Mouse (Mus musculus) adipose tissue, adult 10 weeks (tissue): ENCODE data around the gene Vmn1r56. TPM values are rescaled to one million over a fixed set of nuclear protein-coding genes. Genes with fewer than 3 reads are reported as not detected.

Experiments
- polyA plus RNA-seq: library from polyadenylated mRNA; stranded (reverse); fragments of 350-450 nt; fragmentation: Illumina TruSeq; extraction: RNeasy Lipid Tissue Mini Kit (QIAGEN cat#74804); gene quantifications from one replicate; pipeline ENCODE4 v1.2.3, GENCODE M21; 2014; ENCODE audit warnings: low read depth, low replicate concordance

Gene Vmn1r56
- not detected for polyA plus RNA-seq

DNA sequence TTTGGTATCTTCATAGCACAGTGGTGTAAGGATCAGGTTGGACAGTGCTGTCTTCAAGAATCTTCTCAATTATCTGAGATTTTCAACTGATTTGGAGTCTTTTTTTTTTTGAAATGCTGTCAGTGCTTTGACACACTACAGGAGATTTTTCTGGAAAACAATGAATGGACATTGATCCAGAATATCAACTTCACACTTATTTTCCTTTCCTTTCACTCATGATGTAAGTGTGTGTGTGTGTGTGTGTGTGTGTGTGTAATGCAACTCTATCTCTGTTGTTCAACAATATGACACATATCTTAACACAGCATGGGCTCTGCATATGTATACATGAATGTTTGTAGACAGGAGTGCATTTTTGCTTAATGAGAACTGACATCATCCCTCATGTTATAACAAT lies at the start of gene Vmn1r56:
Gene Vmn1r56 (minus strand): TSS at position 101 of the 400 bp plus-strand sequence.

DNA sequence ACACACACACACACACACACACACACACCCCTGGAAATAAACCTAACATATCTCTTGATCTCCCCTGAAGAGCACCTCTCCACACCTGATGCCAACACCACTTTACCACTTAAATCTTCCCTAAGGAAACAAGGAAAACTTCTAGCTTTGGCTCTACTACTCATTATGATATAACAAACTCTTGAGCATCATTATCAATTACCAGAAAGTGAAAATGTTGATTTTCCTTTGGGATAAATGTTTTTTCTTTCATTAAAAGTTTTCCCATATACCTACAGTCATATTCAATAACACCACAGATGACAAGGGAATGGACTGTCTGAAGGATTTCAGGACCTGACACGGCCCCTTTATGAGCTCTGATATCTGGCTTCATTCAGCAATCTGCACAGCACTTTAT lies 21.6 kb upstream of the Vmn1r56 start, which contains the start of gene Vmn1r57:
Gene Vmn1r57 (plus strand): TSS at position 301 of the 400 bp plus-strand sequence.

DNA sequence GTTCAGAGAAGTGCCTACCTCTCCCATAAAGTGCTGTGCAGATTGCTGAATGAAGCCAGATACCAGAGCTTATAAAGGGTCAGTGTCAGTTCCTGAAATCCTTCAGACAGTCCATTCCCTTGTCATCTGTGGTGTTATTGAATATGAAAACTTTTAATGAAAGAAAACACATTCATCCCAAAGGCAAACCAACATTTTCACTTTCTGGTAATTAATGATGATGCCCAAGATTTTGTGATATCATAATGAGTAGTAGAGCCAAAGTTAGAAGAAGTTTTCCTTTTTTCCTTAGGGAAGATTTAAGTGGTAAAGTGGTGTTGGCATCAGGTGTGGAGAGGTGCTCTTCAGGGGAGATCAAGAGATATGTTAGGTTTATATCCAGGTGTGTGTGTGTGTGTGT lies 47.0 kb downstream of the Vmn1r56 start, which contains the start of gene Vmn1r55:
Gene Vmn1r55 (minus strand): TSS at position 101 of the 400 bp plus-strand sequence.

Other genes starting within 250 kb of the Vmn1r56 start
- 1.8 TPM for gene Sbk2, start 232.3 kb downstream of the Vmn1r56 start, polyA plus RNA-seq
- gene Sbk3, start 225.6 kb downstream of the Vmn1r56 start, polyA plus RNA-seq, result 0.24 TPM
- 31.4 TPM for gene Zfp579, start 200.6 kb downstream of the Vmn1r56 start, polyA plus RNA-seq
- 17.1 TPM for gene Zfp524, start 182.3 kb downstream of the Vmn1r56 start, polyA plus RNA-seq
- gene Fiz1, start 182.1 kb downstream of the Vmn1r56 start, polyA plus RNA-seq, result 19.0 TPM
- not detected for gene Gm44973, start 181.3 kb downstream of the Vmn1r56 start, polyA plus RNA-seq
- 20.8 TPM for gene Zfp865, start 176.4 kb downstream of the Vmn1r56 start, polyA plus RNA-seq
- 3.0 TPM for gene Ccdc106, start 176.2 kb downstream of the Vmn1r56 start, polyA plus RNA-seq
- not detected for gene 4632433K11Rik, start 162.6 kb downstream of the Vmn1r56 start, polyA plus RNA-seq
- gene Zfp784, start 158.3 kb downstream of the Vmn1r56 start, polyA plus RNA-seq, result 6.3 TPM
- 6.7 TPM for gene Zfp580, start 145.2 kb downstream of the Vmn1r56 start, polyA plus RNA-seq
- gene U2af2, start 134.6 kb downstream of the Vmn1r56 start, polyA plus RNA-seq, result 152 TPM
- gene Epn1, start 116.5 kb downstream of the Vmn1r56 start, polyA plus RNA-seq, result 106 TPM
- not detected for gene Rfpl4, start 79.8 kb downstream of the Vmn1r56 start, polyA plus RNA-seq
- 5.3 TPM for gene Rasl2-9, start 70.8 kb downstream of the Vmn1r56 start, polyA plus RNA-seq
- gene Vmn1r55, start 47.1 kb downstream of the Vmn1r56 start, polyA plus RNA-seq, result not detected
- not detected for gene Vmn1r57, start 21.7 kb upstream of the Vmn1r56 start, polyA plus RNA-seq
- gene Gm5065, start 153.8 kb upstream of the Vmn1r56 start, polyA plus RNA-seq, result not detected
- not detected for gene Nlrp2, start 154.3 kb upstream of the Vmn1r56 start, polyA plus RNA-seq
- not detected for gene Vmn1r58, start 216.6 kb upstream of the Vmn1r56 start, polyA plus RNA-seq